Mouse (Mus musculus): ENCODE results near the gene Gm29133. TPM values are rescaled to one million over a fixed set of nuclear protein-coding genes. Genes with fewer than 3 reads are reported as not detected.

Gm29133 gene
- polyA plus RNA-seq (2014; fragmentation: Nextera tagmentation; extraction: Ambion mirVana) = not detected in 2 replicates

DNA sequence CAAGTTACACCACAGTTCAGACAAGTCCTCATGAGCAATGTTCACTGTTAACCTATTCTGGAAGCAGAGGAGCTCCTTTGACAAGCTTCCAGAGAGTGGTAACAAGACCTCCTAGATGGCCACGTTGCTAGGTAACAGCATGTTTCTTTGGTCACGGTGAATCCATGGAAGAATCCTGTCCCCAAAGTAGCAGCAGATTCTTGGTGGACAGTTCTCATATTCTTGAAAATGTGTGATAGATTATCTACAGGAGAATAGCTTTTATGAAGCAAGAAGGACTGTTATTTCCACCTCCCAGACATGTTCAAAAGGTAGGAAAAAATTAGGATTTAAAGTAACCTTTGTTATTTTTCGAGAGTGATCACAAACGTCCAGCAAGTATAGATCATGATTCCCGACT, at the start of gene Gm29133:
TSS of gene Gm29133 (plus strand) at position 301 of the 400 bp plus-strand sequence.
- WGBS = 56% methylated on average over 5 of the region's 5 CpGs
- Histone ChIP-seq H3K9ac (ENCODE audit: low read length) (no peak within 1 kb of the TSS), H3K4me3 (ENCODE audit: control insufficient read depth in 1 of 2, insufficient read depth in 1 of 2, low read depth in 1 of 2, low read length in 2 of 2) (no peak within 1 kb of the TSS), H3K4me1 (ENCODE audit: control insufficient read depth in 2 of 2, insufficient read depth in 2 of 2, low read length in 2 of 2) (no peaks in the 10 kb centered on the region), H3K27ac (replicated peaks in 1 of 2; ENCODE audit: control insufficient read depth in 1 of 2, insufficient read depth in 1 of 2, low read depth in 2 of 2, low read length in 2 of 2) (no peak within 1 kb of the TSS), H3K27me3 (ENCODE audit: control insufficient read depth, insufficient read depth, low read length) (no peaks in the 10 kb centered on the region), H3K4me2 (ENCODE audit: low read length) (no peak within 1 kb of the TSS), H3K36me3 (ENCODE audit: control insufficient read depth, insufficient read depth, low read length) (no peaks in the 10 kb centered on the region), H3K9me3 (ENCODE audit: control insufficient read depth, low read length) (no peaks in the 10 kb centered on the region)
- ATAC-seq (ENCODE audit: insufficient number of reproducible peaks, insufficient read depth, low FRiP score, low read depth) = no peak

DNA sequence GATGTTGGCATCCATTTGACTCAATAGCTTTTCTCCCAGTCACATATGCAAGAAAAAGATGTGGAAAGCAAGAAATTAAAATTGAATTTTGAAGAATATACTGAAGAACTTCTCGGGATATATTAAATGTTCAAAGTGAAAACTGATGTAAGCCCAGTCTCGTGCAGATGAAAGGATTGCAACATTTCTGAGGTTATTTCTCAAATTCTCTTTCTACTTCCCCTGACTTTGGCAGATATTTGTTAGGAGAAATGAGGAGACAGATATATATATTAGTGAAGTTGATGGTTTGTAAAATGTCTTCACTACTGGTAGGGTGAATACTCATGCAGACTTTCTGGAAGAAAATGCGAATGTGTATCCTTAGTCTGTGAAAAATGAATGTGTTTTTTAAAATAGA, 48.9 kb upstream of the Gm29133 start:
- no peaks in the 10 kb centered on the region for H3K36me3 ChIP-seq (ENCODE audit: control insufficient read depth, insufficient read depth, low read length)
- no peaks in the 10 kb centered on the region for H3K9me3 ChIP-seq (ENCODE audit: control insufficient read depth, low read length)
- 86% methylated on average over 3 of the region's 3 CpGs for WGBS
- H3K27me3 ChIP-seq (ENCODE audit: control insufficient read depth, insufficient read depth, low read length) = no peaks in the 10 kb centered on the region
- H3K4me2 ChIP-seq (ENCODE audit: low read length) = no peak overlapping the region
- ATAC-seq (ENCODE audit: insufficient number of reproducible peaks, insufficient read depth, low FRiP score, low read depth) = no peak
- no peak overlapping the region for H3K4me3 ChIP-seq (ENCODE audit: control insufficient read depth in 1 of 2, insufficient read depth in 1 of 2, low read depth in 1 of 2, low read length in 2 of 2)
- H3K9ac ChIP-seq (ENCODE audit: low read length) = no peak overlapping the region
- no peak overlapping the region for H3K27ac ChIP-seq (replicated peaks in 1 of 2; ENCODE audit: control insufficient read depth in 1 of 2, insufficient read depth in 1 of 2, low read depth in 2 of 2, low read length in 2 of 2)
- peaks cover 5 to 10% of the 10 kb centered on the region in 2 experiments; a peak in 3 of 4 replicates for H3K4me1 ChIP-seq (ENCODE audit: control insufficient read depth in 2 of 2, insufficient read depth in 2 of 2, low read length in 2 of 2)

DNA sequence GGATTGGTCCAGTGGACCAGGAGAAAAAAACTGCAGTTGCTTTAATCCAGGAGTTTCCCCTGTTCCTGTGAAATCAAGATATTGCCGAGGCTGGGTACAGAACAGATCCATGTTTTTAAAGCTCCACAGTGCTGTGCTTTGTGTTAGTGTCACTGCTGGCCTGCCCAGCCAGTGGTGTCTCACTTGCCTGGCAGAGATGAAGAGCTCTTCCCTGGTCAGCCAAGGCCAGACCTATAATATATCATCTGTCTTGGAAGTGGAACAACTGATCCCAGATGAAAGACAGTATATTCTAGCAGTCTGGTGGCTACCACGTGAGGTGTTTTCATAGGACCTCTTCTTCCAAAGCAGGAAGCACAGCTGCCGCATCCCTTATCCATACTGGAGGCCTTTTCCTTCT, 46.7 kb upstream of the Gm29133 start:
- Histone ChIP-seq H3K27ac (replicated peaks in 1 of 2; ENCODE audit: control insufficient read depth in 1 of 2, insufficient read depth in 1 of 2, low read depth in 2 of 2, low read length in 2 of 2) (no peak overlapping the region), H3K4me1 (ENCODE audit: control insufficient read depth in 2 of 2, insufficient read depth in 2 of 2, low read length in 2 of 2) (peaks cover 4% of the 10 kb centered on the region in 2 experiments; a peak in 3 of 4 replicates), H3K4me2 (ENCODE audit: low read length) (no peak overlapping the region), H3K27me3 (ENCODE audit: control insufficient read depth, insufficient read depth, low read length) (no peaks in the 10 kb centered on the region), H3K4me3 (ENCODE audit: control insufficient read depth in 1 of 2, insufficient read depth in 1 of 2, low read depth in 1 of 2, low read length in 2 of 2) (no peak overlapping the region), H3K36me3 (ENCODE audit: control insufficient read depth, insufficient read depth, low read length) (no peaks in the 10 kb centered on the region), H3K9me3 (ENCODE audit: control insufficient read depth, low read length) (no peaks in the 10 kb centered on the region), H3K9ac (ENCODE audit: low read length) (no peak overlapping the region)
- 85% methylated on average over 3 of the region's 3 CpGs for WGBS
- ATAC-seq (ENCODE audit: insufficient number of reproducible peaks, insufficient read depth, low FRiP score, low read depth) = no peak

DNA sequence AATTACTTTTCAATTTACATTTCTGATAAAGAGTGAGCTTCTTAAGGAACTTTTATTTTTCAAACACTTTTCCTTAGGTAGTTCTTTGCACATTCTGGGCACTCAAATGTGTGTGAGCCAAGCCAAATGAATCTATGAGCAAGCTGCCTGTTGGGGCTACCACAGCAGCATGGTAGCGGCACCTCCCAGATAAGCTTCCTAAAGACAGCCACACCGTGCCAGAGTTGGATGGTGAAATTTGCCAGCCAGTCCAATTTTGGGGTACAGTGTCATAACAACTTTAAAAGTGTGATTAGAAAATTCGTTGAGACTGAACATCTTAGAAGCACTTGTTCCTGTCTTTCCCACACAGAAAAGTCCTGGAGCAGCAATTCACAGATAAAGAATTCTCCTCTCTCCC, 41.5 kb upstream of the Gm29133 start:
- Histone ChIP-seq H3K9ac (ENCODE audit: low read length) (no peak overlapping the region), H3K4me1 (ENCODE audit: control insufficient read depth in 2 of 2, insufficient read depth in 2 of 2, low read length in 2 of 2) (no peaks in the 10 kb centered on the region), H3K27me3 (ENCODE audit: control insufficient read depth, insufficient read depth, low read length) (no peaks in the 10 kb centered on the region), H3K27ac (replicated peaks in 1 of 2; ENCODE audit: control insufficient read depth in 1 of 2, insufficient read depth in 1 of 2, low read depth in 2 of 2, low read length in 2 of 2) (no peak overlapping the region), H3K36me3 (ENCODE audit: control insufficient read depth, insufficient read depth, low read length) (no peaks in the 10 kb centered on the region), H3K4me3 (ENCODE audit: control insufficient read depth in 1 of 2, insufficient read depth in 1 of 2, low read depth in 1 of 2, low read length in 2 of 2) (no peak overlapping the region), H3K4me2 (ENCODE audit: low read length) (no peak overlapping the region), H3K9me3 (ENCODE audit: control insufficient read depth, low read length) (no peaks in the 10 kb centered on the region)
- ATAC-seq (ENCODE audit: insufficient number of reproducible peaks, insufficient read depth, low FRiP score, low read depth) = no peak
- 52% methylated on average over 3 of the region's 3 CpGs for WGBS

DNA sequence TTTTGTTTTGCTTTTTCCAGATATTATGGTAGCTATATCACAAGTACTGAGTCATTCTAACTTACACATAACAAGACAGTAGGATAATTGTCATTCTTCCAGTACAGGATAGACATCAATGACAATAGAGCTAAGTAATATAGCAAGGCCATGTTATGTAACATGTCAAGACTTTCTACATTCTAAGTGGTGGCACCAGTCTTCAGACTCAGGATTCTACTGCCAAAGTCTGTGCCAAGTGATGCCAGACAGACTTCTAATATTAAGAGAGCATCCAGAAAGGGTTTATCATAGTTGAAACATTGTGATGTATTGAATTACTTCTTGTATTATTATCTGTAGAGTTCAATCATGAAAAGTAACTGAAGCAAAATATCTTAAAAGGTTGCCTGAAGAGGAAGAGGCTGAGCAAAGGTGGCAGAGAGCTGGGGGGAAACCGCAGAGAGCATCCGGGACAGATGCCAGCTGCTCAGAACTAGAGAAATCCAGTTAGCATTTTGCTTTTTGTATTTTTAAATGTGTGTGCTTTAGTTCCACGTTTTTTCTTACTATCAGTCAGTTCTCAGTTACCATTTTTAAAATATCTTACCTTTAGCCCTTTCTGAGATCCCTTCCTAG, 34.2 kb upstream of the Gm29133 start:
- ATAC-seq (ENCODE audit: insufficient number of reproducible peaks, insufficient read depth, low FRiP score, low read depth) = no peak
- 69% methylated on average over 3 of the region's 3 CpGs for whole genome bisulfite sequencing
- H3K9me3 ChIP-seq (ENCODE audit: control insufficient read depth, low read length) = no peaks in the 10 kb centered on the region
- no peak overlapping the region for H3K27ac ChIP-seq (replicated peaks in 1 of 2; ENCODE audit: control insufficient read depth in 1 of 2, insufficient read depth in 1 of 2, low read depth in 2 of 2, low read length in 2 of 2)
- no peak overlapping the region for H3K4me2 ChIP-seq (ENCODE audit: low read length)
- H3K9ac ChIP-seq (ENCODE audit: low read length) = no peak overlapping the region
- no peak overlapping the region for H3K4me3 ChIP-seq (ENCODE audit: control insufficient read depth in 1 of 2, insufficient read depth in 1 of 2, low read depth in 1 of 2, low read length in 2 of 2)
- no peaks in the 10 kb centered on the region for H3K4me1 ChIP-seq (ENCODE audit: control insufficient read depth in 2 of 2, insufficient read depth in 2 of 2, low read length in 2 of 2)
- H3K36me3 ChIP-seq (ENCODE audit: control insufficient read depth, insufficient read depth, low read length) = no peaks in the 10 kb centered on the region
- H3K27me3 ChIP-seq (ENCODE audit: control insufficient read depth, insufficient read depth, low read length) = no peaks in the 10 kb centered on the region

DNA sequence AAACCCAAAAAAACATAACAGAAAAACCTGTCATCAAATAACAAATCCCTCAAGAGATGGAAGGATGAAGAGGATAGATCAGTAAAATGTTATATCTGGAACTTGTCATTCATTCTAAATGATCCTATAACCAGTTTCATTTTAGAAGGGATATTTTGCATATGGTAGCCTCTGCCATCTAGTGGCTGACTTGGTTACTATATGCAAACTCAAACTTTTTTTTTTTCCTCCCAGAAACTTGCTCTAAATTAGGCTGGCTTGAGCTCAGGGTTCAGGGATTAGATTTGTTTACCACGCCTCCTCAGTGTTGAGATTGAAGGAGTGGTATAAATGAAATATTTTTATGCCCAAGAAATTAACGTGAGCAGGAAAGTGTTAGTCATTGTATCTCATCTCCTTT, 27.3 kb upstream of the Gm29133 start:
- Histone ChIP-seq H3K9me3 (ENCODE audit: control insufficient read depth, low read length) (no peaks in the 10 kb centered on the region), H3K4me2 (ENCODE audit: low read length) (no peak overlapping the region), H3K36me3 (ENCODE audit: control insufficient read depth, insufficient read depth, low read length) (no peaks in the 10 kb centered on the region), H3K27me3 (ENCODE audit: control insufficient read depth, insufficient read depth, low read length) (no peaks in the 10 kb centered on the region), H3K4me3 (ENCODE audit: control insufficient read depth in 1 of 2, insufficient read depth in 1 of 2, low read depth in 1 of 2, low read length in 2 of 2) (no peak overlapping the region), H3K27ac (replicated peaks in 1 of 2; ENCODE audit: control insufficient read depth in 1 of 2, insufficient read depth in 1 of 2, low read depth in 2 of 2, low read length in 2 of 2) (no peak overlapping the region), H3K9ac (ENCODE audit: low read length) (no peak overlapping the region), H3K4me1 (ENCODE audit: control insufficient read depth in 2 of 2, insufficient read depth in 2 of 2, low read length in 2 of 2) (no peaks in the 10 kb centered on the region)
- 26% methylated on average over 2 of the region's 2 CpGs for WGBS
- no peak for ATAC-seq (ENCODE audit: insufficient number of reproducible peaks, insufficient read depth, low FRiP score, low read depth)

DNA sequence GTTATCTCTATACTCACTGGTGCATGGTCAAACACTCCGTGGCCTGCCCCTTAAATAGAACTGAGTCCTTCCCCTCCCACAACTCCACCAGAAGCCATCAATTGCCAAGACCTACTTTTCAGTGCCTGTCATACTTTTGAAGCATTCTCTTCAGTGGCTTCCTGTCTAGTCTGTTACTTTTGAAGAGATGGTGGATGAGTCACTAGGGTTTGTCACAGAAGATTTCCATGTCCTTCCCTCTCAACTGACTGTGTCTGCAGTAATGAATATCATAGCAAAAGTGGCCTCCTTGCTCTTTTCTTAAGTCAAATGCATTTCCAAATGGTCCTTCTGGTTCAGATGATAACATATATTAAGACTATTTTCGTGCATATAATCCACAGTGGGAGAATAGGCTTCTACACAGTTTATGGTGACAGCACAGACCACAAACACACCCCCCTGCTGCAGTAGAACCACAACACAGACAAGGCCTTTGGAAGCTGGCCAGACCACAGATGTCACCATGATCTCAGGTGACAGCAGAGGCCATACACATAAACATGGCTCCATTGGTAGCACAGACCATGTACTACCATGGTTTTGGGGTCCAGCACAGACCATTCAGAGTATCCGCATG, 16.9 kb upstream of the Gm29133 start:
- H3K4me3 ChIP-seq (ENCODE audit: control insufficient read depth in 1 of 2, insufficient read depth in 1 of 2, low read depth in 1 of 2, low read length in 2 of 2) = no peak overlapping the region
- WGBS = 68% methylated on average over 3 of the region's 3 CpGs
- no peak for ATAC-seq (ENCODE audit: insufficient number of reproducible peaks, insufficient read depth, low FRiP score, low read depth)

More for the DNA sequence above, 16.9 kb upstream of the Gm29133 start:
- Histone ChIP-seq H3K27me3 (ENCODE audit: control insufficient read depth, insufficient read depth, low read length) (no peaks in the 10 kb centered on the region), H3K4me2 (ENCODE audit: low read length) (no peak overlapping the region), H3K9me3 (ENCODE audit: control insufficient read depth, low read length) (no peaks in the 10 kb centered on the region), H3K27ac (replicated peaks in 1 of 2; ENCODE audit: control insufficient read depth in 1 of 2, insufficient read depth in 1 of 2, low read depth in 2 of 2, low read length in 2 of 2) (no peak overlapping the region), H3K9ac (ENCODE audit: low read length) (no peak overlapping the region), H3K36me3 (ENCODE audit: control insufficient read depth, insufficient read depth, low read length) (no peaks in the 10 kb centered on the region), H3K4me1 (ENCODE audit: control insufficient read depth in 2 of 2, insufficient read depth in 2 of 2, low read length in 2 of 2) (no peaks in the 10 kb centered on the region)
